Mouse (Mus musculus): ENCODE results near the gene Kctd3. TPM values are rescaled to one million over a fixed set of nuclear protein-coding genes. Genes with fewer than 3 reads are reported as not detected.

Gene Kctd3
- total and polyA plus RNA-seq, 2 experiments: 10.6 to 13.8 TPM

DNA sequence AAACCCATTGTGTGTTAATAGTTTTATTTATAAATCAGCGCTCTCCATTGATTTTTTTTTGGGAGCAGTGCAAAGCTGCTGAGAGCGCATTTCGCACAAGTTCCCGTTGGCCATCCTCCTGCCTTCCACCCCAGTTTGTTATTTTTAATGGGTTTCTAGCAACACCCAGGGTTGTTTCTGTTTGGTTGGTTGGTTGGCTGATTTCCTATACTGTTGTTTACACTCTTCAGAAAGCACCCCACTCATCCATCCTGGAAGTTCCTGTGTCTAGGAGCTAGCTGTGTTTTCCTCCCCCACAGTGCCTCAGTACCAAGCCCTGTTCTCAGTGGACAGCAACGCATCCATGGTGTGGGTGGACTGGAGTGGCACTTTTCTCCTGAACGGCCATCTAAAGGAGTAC lies 56.5 kb downstream of the Kctd3 start:
- DNase-seq (ENCODE audit: extremely low read depth, low read depth, low spot score): no peak
- Histone ChIP-seq H3K27me3 (ENCODE audit: control insufficient read depth, insufficient read depth, low read length) (no peaks in the 10 kb centered on the region), H3K27ac (replicated peaks; ENCODE audit: insufficient read depth, low read depth, low read length) (no peak overlapping the region), H3K36me3 (ENCODE audit: control insufficient read depth, insufficient read depth, low read length) (no peaks in the 10 kb centered on the region), H3K79me2 (ENCODE audit: control insufficient read depth, insufficient read depth, low read length) (no peaks in the 10 kb centered on the region), H3K4me1 (ENCODE audit: control insufficient read depth, insufficient read depth, low read length) (no peaks in the 10 kb centered on the region), H3K4me3 (ENCODE audit: insufficient read depth, low read depth, low read length) (no peak overlapping the region), H3K9ac (ENCODE audit: low read depth, low read length) (no peak overlapping the region)
- TF ChIP-seq CTCF (IDR thresholded peaks at IDR 0.05; ENCODE audit: low read depth, low read length): no peak
- no peak for TF ChIP-seq POLR2A (IDR thresholded peaks at IDR 0.05; ENCODE audit: extremely low read depth, insufficient read depth, low read length)
- 83% methylated on average over 6 of the region's 6 CpGs for WGBS

DNA sequence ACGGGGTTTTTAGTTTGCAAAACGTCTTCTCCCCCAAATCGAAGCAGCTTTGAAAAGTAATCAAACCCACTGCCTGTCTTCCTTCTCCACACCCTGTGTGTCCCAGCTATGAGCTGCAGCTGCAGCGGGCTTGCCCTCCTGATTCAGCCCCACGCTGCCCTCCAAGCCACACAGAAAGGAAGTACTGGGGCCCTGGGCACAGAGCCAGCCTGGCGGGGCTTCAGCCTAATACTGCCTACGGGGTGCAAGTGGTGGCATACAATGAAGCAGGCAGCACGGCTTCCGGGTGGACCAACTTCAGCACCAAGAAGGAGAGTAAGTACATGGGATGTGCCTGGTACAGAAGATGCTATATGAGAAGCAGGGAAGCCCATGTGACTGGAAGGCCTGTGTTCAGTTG lies 59.4 kb downstream of the Kctd3 start:
- Histone ChIP-seq H3K79me2 (ENCODE audit: control insufficient read depth, insufficient read depth, low read length) (no peaks in the 10 kb centered on the region), H3K4me1 (ENCODE audit: control insufficient read depth, insufficient read depth, low read length) (no peaks in the 10 kb centered on the region), H3K36me3 (ENCODE audit: control insufficient read depth, insufficient read depth, low read length) (no peaks in the 10 kb centered on the region), H3K4me3 (ENCODE audit: insufficient read depth, low read depth, low read length) (no peak overlapping the region), H3K27ac (replicated peaks; ENCODE audit: insufficient read depth, low read depth, low read length) (no peak overlapping the region), H3K27me3 (ENCODE audit: control insufficient read depth, insufficient read depth, low read length) (no peaks in the 10 kb centered on the region), H3K9ac (ENCODE audit: low read depth, low read length) (no peak overlapping the region)
- WGBS: 63% methylated on average over 9 of the region's 9 CpGs
- no peak for DNase-seq (ENCODE audit: extremely low read depth, low read depth, low spot score)
- TF ChIP-seq POLR2A (IDR thresholded peaks at IDR 0.05; ENCODE audit: extremely low read depth, insufficient read depth, low read length) (no peak), CTCF (IDR thresholded peaks at IDR 0.05; ENCODE audit: low read depth, low read length) (no peak)

DNA sequence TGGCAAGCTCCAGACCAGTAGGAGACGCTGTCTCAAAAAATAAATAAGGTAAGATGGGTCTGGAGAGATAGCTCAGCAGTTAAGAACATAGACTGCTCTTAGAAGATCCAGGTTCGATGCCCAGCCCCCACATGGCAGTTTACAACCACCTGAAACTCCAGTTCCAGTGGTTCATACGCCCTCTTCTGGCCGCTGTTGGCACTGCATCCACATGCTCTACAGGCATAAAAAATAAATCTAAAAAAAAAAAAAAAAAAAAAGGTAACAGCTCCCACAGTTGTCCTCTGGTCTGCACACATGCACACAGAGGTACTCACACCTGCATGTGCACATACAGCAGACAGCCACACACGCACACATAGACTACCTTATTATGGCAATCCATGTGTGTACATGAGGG lies 59.8 kb downstream of the Kctd3 start:
- H3K79me2 ChIP-seq (ENCODE audit: control insufficient read depth, insufficient read depth, low read length): no peaks in the 10 kb centered on the region
- H3K27ac ChIP-seq (replicated peaks; ENCODE audit: insufficient read depth, low read depth, low read length): no peak overlapping the region
- H3K27me3 ChIP-seq (ENCODE audit: control insufficient read depth, insufficient read depth, low read length): no peaks in the 10 kb centered on the region
- no peaks in the 10 kb centered on the region for H3K4me1 ChIP-seq (ENCODE audit: control insufficient read depth, insufficient read depth, low read length)
- H3K4me3 ChIP-seq (ENCODE audit: insufficient read depth, low read depth, low read length): no peak overlapping the region
- DNase-seq (ENCODE audit: extremely low read depth, low read depth, low spot score): peak; percentile 7
- WGBS: 59% methylated on average over 5 of the region's 5 CpGs
- no peak overlapping the region for H3K9ac ChIP-seq (ENCODE audit: low read depth, low read length)
- peak; percentile 62 for TF ChIP-seq CTCF (IDR thresholded peaks at IDR 0.05; ENCODE audit: low read depth, low read length)
- no peak for TF ChIP-seq POLR2A (IDR thresholded peaks at IDR 0.05; ENCODE audit: extremely low read depth, insufficient read depth, low read length)
- no peaks in the 10 kb centered on the region for H3K36me3 ChIP-seq (ENCODE audit: control insufficient read depth, insufficient read depth, low read length)

DNA sequence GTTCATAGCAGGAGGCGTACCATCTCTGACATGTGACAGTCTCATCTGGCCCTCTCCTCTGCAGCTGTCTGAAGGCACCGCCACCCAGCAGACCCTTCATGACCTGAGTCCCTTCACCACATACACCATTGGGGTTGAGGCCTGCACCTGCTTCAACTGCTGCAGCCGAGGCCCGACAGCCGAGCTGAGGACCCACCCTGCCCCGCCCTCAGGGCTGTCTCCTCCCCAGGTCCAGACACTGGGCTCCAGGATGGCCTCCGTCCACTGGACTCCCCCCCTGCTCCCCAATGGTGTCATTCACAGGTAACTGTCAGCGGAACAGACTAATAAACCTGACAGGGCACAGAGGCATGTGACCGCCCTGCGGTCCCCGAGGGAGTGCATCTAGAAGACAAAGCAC lies 60.8 kb downstream of the Kctd3 start:
- Histone ChIP-seq H3K27me3 (ENCODE audit: control insufficient read depth, insufficient read depth, low read length) (no peaks in the 10 kb centered on the region), H3K79me2 (ENCODE audit: control insufficient read depth, insufficient read depth, low read length) (no peaks in the 10 kb centered on the region), H3K9ac (ENCODE audit: low read depth, low read length) (no peak overlapping the region), H3K4me1 (ENCODE audit: control insufficient read depth, insufficient read depth, low read length) (no peaks in the 10 kb centered on the region), H3K4me3 (ENCODE audit: insufficient read depth, low read depth, low read length) (no peak overlapping the region), H3K36me3 (ENCODE audit: control insufficient read depth, insufficient read depth, low read length) (no peaks in the 10 kb centered on the region), H3K27ac (replicated peaks; ENCODE audit: insufficient read depth, low read depth, low read length) (no peak overlapping the region)
- no peak for DNase-seq (ENCODE audit: extremely low read depth, low read depth, low spot score)
- TF ChIP-seq CTCF (IDR thresholded peaks at IDR 0.05; ENCODE audit: low read depth, low read length): no peak
- no peak for TF ChIP-seq POLR2A (IDR thresholded peaks at IDR 0.05; ENCODE audit: extremely low read depth, insufficient read depth, low read length)
- WGBS: 92% methylated on average over 11 of the region's 11 CpGs

DNA sequence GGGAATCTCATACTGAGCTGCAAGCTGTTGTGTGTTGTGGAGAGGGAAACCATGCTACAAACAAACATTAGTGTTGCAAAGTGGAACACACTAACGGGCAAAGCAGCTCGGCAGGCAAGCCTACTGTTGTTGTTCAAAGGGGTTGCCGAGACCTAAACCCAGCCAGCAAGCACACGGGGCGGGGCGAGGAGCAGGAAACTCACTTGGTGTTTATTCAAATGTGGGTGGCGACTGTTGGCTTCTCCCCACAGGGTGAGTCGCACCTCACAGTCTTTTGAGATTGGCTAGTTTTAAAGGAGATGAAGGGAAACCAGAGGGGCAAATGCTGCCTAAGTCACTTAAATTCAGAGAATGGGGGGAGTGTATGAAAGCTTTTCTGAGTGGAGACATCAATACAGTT lies 62.3 kb downstream of the Kctd3 start:
- Histone ChIP-seq H3K9ac (ENCODE audit: low read depth, low read length) (no peak overlapping the region), H3K27me3 (ENCODE audit: control insufficient read depth, insufficient read depth, low read length) (no peaks in the 10 kb centered on the region), H3K4me1 (ENCODE audit: control insufficient read depth, insufficient read depth, low read length) (no peaks in the 10 kb centered on the region), H3K4me3 (ENCODE audit: insufficient read depth, low read depth, low read length) (no peak overlapping the region), H3K27ac (replicated peaks; ENCODE audit: insufficient read depth, low read depth, low read length) (no peak overlapping the region), H3K79me2 (ENCODE audit: control insufficient read depth, insufficient read depth, low read length) (no peaks in the 10 kb centered on the region), H3K36me3 (ENCODE audit: control insufficient read depth, insufficient read depth, low read length) (no peaks in the 10 kb centered on the region)
- WGBS: 26% methylated on average over 8 of the region's 8 CpGs
- TF ChIP-seq CTCF (IDR thresholded peaks at IDR 0.05; ENCODE audit: low read depth, low read length) (no peak), POLR2A (IDR thresholded peaks at IDR 0.05; ENCODE audit: extremely low read depth, insufficient read depth, low read length) (no peak)
- no peak for DNase-seq (ENCODE audit: extremely low read depth, low read depth, low spot score)

DNA sequence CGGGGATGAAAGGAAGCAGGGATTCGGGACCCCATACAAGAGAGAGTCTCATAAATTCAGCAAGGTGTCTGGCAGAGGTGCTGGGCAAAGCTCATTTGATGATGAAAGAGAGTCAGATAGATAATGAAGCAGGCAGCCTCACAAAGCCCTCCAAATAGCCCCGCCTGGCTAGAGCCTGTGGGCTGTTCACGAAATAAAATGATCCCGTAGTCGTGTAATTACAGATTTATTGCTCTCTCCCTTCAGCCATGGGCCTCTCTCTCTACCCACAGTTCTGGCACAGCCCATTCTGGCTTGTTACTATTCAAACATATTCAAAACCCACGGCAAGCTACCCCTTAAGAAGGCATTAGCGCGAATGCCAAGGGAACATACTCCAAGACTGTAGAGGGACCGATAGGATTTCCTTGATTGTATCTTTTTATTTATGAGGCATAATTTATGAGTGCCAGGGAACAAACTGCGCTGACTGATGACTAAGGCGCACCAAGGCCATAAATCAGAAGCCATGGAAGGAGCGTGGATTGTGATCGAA lies 70.3 kb downstream of the Kctd3 start:
- Histone ChIP-seq H3K9ac (ENCODE audit: low read depth, low read length) (no peak overlapping the region), H3K36me3 (ENCODE audit: control insufficient read depth, insufficient read depth, low read length) (no peaks in the 10 kb centered on the region), H3K4me3 (ENCODE audit: insufficient read depth, low read depth, low read length) (no peak overlapping the region), H3K79me2 (ENCODE audit: control insufficient read depth, insufficient read depth, low read length) (no peaks in the 10 kb centered on the region), H3K27ac (replicated peaks; ENCODE audit: insufficient read depth, low read depth, low read length) (no peak overlapping the region), H3K27me3 (ENCODE audit: control insufficient read depth, insufficient read depth, low read length) (no peaks in the 10 kb centered on the region), H3K4me1 (ENCODE audit: control insufficient read depth, insufficient read depth, low read length) (no peaks in the 10 kb centered on the region)
- TF ChIP-seq CTCF (IDR thresholded peaks at IDR 0.05; ENCODE audit: low read depth, low read length): no peak
- no peak for TF ChIP-seq POLR2A (IDR thresholded peaks at IDR 0.05; ENCODE audit: extremely low read depth, insufficient read depth, low read length)
- WGBS: 94% methylated on average over 14 of the region's 14 CpGs
- DNase-seq (ENCODE audit: extremely low read depth, low read depth, low spot score): no peak

Data from liver, adult 2 months (tissue).